8 mouse cellular contexts compared by ENCODE assay signal in the genomic region with DNA sequence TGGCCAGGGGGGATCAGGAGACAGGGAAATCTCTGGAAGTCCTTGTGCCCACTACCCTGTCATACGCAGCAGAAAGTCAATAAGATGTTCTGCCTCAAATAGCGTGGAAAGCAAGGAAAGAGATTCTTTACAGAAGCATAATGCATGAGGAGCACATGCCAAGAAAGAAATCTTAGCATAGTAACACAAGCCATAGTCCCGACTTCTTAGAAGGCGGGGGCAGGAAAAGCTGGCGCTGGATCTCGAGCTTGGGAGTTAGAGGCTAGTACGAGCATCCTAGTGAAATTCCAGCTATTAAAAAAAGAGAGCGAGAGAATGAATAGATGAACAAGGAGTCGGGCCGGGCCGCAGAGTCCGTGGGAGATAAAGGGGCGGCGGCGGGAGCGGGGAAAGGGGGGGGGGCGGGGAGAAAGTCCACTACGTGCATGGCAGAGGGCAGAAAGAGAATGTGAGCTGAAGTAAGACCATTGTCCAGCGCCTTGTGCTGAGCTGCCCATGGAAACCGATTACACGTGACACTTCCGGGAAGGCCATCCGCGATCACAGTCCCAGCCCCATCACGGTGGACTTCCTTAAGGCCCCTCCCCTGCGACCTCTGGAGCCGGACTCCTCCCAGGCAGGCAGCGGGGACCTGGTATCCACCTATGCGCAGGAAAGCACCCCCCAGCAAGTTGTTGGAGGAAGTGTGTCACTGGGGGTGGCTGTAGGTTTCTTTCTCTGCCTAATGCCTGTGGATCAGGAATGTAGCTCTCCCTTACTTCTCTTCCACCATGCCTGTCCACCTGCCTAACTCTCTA. TPM values are rescaled to one million over a fixed set of nuclear protein-coding genes. Genes with fewer than 3 reads are reported as not detected.
DNase-seq lines count a peak whose midpoint lies in the region; ATAC-seq and TF ChIP-seq lines count a peak whose summit lies in the region.

No protein-coding gene starts in this region.

- H3K27me3 ChIP-seq in heart, adult 2 months (ENCODE audit: control insufficient read depth, insufficient read depth, low read length): no peaks in the 10 kb centered on the region
- H3K27me3 ChIP-seq in liver, embryonic 16.5 days (ENCODE audit: control insufficient read depth, insufficient read depth, low read depth, low read length): no peaks in the 10 kb centered on the region
- H3K27me3 ChIP-seq in neural tube, embryonic 12.5 days (replicated peaks): no peaks in the 10 kb centered on the region; the same call in 1 of the 2 replicates

- peak; percentile 55 to 76 for DNase-seq in left cerebral cortex, postnatal 14 days (ENCODE audit: low spot score in 2 of 2)
- DNase-seq in left cerebral cortex, adult 11 months (ENCODE audit: low spot score): no peak
- DNase-seq in brain, embryonic 14.5 days (ENCODE audit: low read depth): peak; percentile 60
- peak; percentile 72 to 77 for DNase-seq in heart, adult 2 months
- peak; percentile 71 for DNase-seq in kidney, adult 11 months

- no peaks in the 10 kb centered on the region for H3K36me3 ChIP-seq in heart, adult 2 months (ENCODE audit: control insufficient read depth, insufficient read depth, low read length)
- no peaks in the 10 kb centered on the region for H3K36me3 ChIP-seq in liver, embryonic 16.5 days (ENCODE audit: control insufficient read depth, insufficient read depth)
- no peaks in the 10 kb centered on the region for H3K36me3 ChIP-seq in neural tube, embryonic 12.5 days

- H3K4me1 ChIP-seq in heart, adult 2 months (ENCODE audit: control insufficient read depth, insufficient read depth, low read length): peaks cover 10% of the 10 kb centered on the region
- peaks cover 4% of the 10 kb centered on the region for H3K4me1 ChIP-seq in liver, embryonic 16.5 days (ENCODE audit: control insufficient read depth, low read depth, low read length)
- peaks cover 9% of the 10 kb centered on the region; the same call in 1 of the 2 replicates for H3K4me1 ChIP-seq in neural tube, embryonic 12.5 days

- 0 out of 2 replicates have a peak, but pooled peaks have one; percentile 63 for TF ChIP-seq EP300 in heart, adult 2 months (IDR thresholded peaks at IDR 0.05; ENCODE audit: insufficient read depth, low read depth, low read length)

- H3K4me2 ChIP-seq in liver, embryonic 16.5 days (ENCODE audit: low read depth, low read length): peak overlapping the region; percentile 51
- H3K4me2 ChIP-seq in neural tube, embryonic 12.5 days (replicated peaks): peak overlapping the region; percentile 68

- WGBS in heart, adult 2 months: 8% methylated on average over 29 of the region's 29 CpGs
- WGBS in liver, embryonic 16.5 days (ENCODE audit: insufficient replicate concordance): 12% methylated on average over 28 of the region's 29 CpGs
- WGBS in neural tube, embryonic 12.5 days: 17% methylated on average over 28 of the region's 29 CpGs

- intact Hi-C loops in left cerebral cortex, postnatal 14 days (cut with DNase I): no loop called here
- intact Hi-C loops in heart, adult 2 months (cut with DNase I): loop anchor here (1.0 kb wide), 1 partner anchor 13 kb away; a partner anchor contains a TSS

- H3K4me3 ChIP-seq in heart, adult 2 months: peak overlapping the region; percentile 46
- H3K4me3 ChIP-seq in liver, embryonic 16.5 days (ENCODE audit: low read depth, low read length): peak overlapping the region; percentile 44
- peak overlapping the region; percentile 31 for H3K4me3 ChIP-seq in neural tube, embryonic 12.5 days

- H3K79me2 ChIP-seq in heart, adult 2 months (replicated peaks; ENCODE audit: control insufficient read depth, insufficient read depth, low read length): no peaks in the 10 kb centered on the region

- no peak for TF ChIP-seq CTCF in brain, embryonic 14.5 days (IDR thresholded peaks at IDR 0.05; ENCODE audit: borderline replicate concordance, extremely low read depth, insufficient read depth, insufficient read length)
- TF ChIP-seq CTCF in heart, adult 2 months (IDR thresholded peaks at IDR 0.05): peak; percentile 40

- peak overlapping the region; percentile 69 for H3K9ac ChIP-seq in heart, adult 2 months (ENCODE audit: low read depth, low read length)
- peak overlapping the region; percentile 50 for H3K9ac ChIP-seq in liver, embryonic 16.5 days (ENCODE audit: low read depth, low read length)
- H3K9ac ChIP-seq in neural tube, embryonic 12.5 days: peak overlapping the region; percentile 44

- peak; percentile 60 for ATAC-seq in liver, embryonic 16.5 days (ENCODE audit: low read depth)
- ATAC-seq in neural tube, embryonic 12.5 days (ENCODE audit: low FRiP score, low read depth): no peak
- no peak for ATAC-seq in activated CD4-positive, CD25-positive, alpha-beta regulatory T cell, adult 4 months

- H3K9me3 ChIP-seq in liver, embryonic 16.5 days (replicated peaks; ENCODE audit: control insufficient read depth, low read length): no peaks in the 10 kb centered on the region
- no peaks in the 10 kb centered on the region for H3K9me3 ChIP-seq in neural tube, embryonic 12.5 days

- TF ChIP-seq POLR2A in brain, embryonic 14.5 days (IDR thresholded peaks at IDR 0.05; ENCODE audit: borderline replicate concordance, extremely low read depth, insufficient read depth, insufficient read length, poor library complexity, severe bottlenecking): no peak
- 0 out of 2 replicates have a peak, but pooled peaks have one; percentile 40 for TF ChIP-seq POLR2A in heart, adult 2 months (IDR thresholded peaks at IDR 0.05; ENCODE audit: insufficient read depth, low read depth, low read length)

- peak overlapping the region; percentile 73 for H3K27ac ChIP-seq in heart, adult 2 months
- peak overlapping the region; percentile 2; the same call in 1 of the 2 replicates for H3K27ac ChIP-seq in liver, embryonic 16.5 days (ENCODE audit: low read length)
- H3K27ac ChIP-seq in neural tube, embryonic 12.5 days: no peak overlapping the region

RNA-seq across cellular contexts. Expression of a gene that starts 12.6 kb away (rescaled TPM):
- total RNA-seq in left cerebral cortex, postnatal 14 days (2021): 100 to 1,000 TPM; 412 to 432 TPM
- 402 and 445 TPM in 2 replicates for polyA plus RNA-seq in brain, embryonic 14.5 days (2012; rRNA removed)
- 100 to 1,000 TPM; 136 to 137 TPM for total RNA-seq in heart, adult 2 months (2021)
- polyA plus RNA-seq in heart, adult 2 months (2012; rRNA removed): 68.4 and 141 TPM in 2 replicates
- 235 and 242 TPM in 2 replicates for polyA plus RNA-seq in liver, embryonic 16.5 days (2015; fragmentation: Nextera tagmentation; extraction: Ambion mirVana)
- 665 and 674 TPM in 2 replicates for polyA plus RNA-seq in neural tube, embryonic 12.5 days (2016; fragmentation: Nextera tagmentation; extraction: Ambion mirVana)
- polyA plus RNA-seq in activated CD4-positive, CD25-positive, alpha-beta regulatory T cell, adult 4 months (2017; shearing (Covaris generic)): 100 to 1,000 TPM; 726 to 745 TPM

RNA-seq across cellular contexts. Expression of a gene that starts 39.4 kb away (rescaled TPM):
- not detected for total RNA-seq in left cerebral cortex, postnatal 14 days (2021)
- not detected in 2 replicates for polyA plus RNA-seq in brain, embryonic 14.5 days (2012; rRNA removed)
- not detected for total RNA-seq in heart, adult 2 months (2021)
- not detected in 2 replicates for polyA plus RNA-seq in heart, adult 2 months (2012; rRNA removed)
- polyA plus RNA-seq in liver, embryonic 16.5 days (2015; fragmentation: Nextera tagmentation; extraction: Ambion mirVana): not detected in 2 replicates
- not detected in 2 replicates for polyA plus RNA-seq in neural tube, embryonic 12.5 days (2016; fragmentation: Nextera tagmentation; extraction: Ambion mirVana)
- not detected for polyA plus RNA-seq in activated CD4-positive, CD25-positive, alpha-beta regulatory T cell, adult 4 months (2017; shearing (Covaris generic))
